Mouse (Mus musculus): ENCODE results near the gene Ccna1. TPM values are rescaled to one million over a fixed set of nuclear protein-coding genes. Genes with fewer than 3 reads are reported as not detected.

The Ccna1 gene
- polyA plus RNA-seq, 1 experiment from 2014 or later: 2.2 TPM

Other genes starting within 250 kb of the Ccna1 start
- 43.2 and 44.3 TPM in 2 replicates for gene Rfxap, start 247.7 kb downstream of the Ccna1 start, polyA plus RNA-seq (2014; fragmentation: Nextera tagmentation; extraction: Ambion mirVana)
- 0.32 and 0.60 TPM in 2 replicates for gene Sertm1, start 139.6 kb downstream of the Ccna1 start, polyA plus RNA-seq (2014; fragmentation: Nextera tagmentation; extraction: Ambion mirVana)
- 77.7 and 84.8 TPM in 2 replicates for gene Spg20, start 56.6 kb upstream of the Ccna1 start, polyA plus RNA-seq (2014; fragmentation: Nextera tagmentation; extraction: Ambion mirVana)
- gene Ccdc169, start 81.8 kb upstream of the Ccna1 start, polyA plus RNA-seq (2014; fragmentation: Nextera tagmentation; extraction: Ambion mirVana): 0.07 TPM in 1 of 2 replicates, not detected in the other
- not detected in 2 replicates for gene Sohlh2, start 126.5 kb upstream of the Ccna1 start, polyA plus RNA-seq (2014; fragmentation: Nextera tagmentation; extraction: Ambion mirVana)
- 32.9 and 37.8 TPM in 2 replicates for gene Dclk1, start 186.9 kb upstream of the Ccna1 start, polyA plus RNA-seq (2014; fragmentation: Nextera tagmentation; extraction: Ambion mirVana)